Mouse (Mus musculus): ENCODE measurements around the gene Fgf3. TPM values are rescaled to one million over a fixed set of nuclear protein-coding genes. Genes with fewer than 3 reads are reported as not detected.

The Fgf3 gene
- 0.73 and 1.1 TPM in 2 replicates for polyA plus RNA-seq (2016; fragmentation: Nextera tagmentation; extraction: Ambion mirVana)

DNA sequence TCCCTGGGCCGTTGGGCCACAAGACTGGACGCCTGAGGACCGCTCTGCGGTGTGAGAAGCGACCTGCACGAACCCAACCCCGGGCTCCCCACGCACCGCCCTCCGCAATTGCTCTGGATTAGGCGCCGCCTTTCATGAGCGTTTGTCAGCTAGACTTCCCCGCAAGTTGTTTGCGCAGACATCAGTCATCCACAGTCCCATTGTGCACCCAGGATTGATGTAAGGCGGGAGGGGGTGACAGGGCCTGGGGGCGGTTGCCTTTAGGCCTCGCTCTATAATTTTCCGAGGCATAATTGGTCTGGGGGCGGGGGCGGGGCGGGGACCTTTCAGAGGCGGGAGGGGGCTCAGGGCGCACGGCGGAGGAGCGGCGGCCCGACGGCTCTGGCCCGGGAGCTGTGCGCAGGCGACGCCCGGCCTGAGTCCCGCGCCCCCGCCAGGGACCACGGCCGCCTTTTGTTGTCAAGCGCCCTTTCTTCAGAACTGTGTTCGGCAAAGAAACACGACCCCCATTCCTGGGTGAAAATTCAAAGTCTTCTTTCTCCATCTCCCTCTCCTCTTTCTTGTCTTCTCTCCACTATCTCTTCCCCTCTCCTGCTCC is at the start of gene Fgf3:
Gene Fgf3 (plus strand): TSS at position 193 of the 598 bp plus-strand sequence.
- ATAC-seq (ENCODE audit: low FRiP score, low read depth), result no peak
- H3K36me3 ChIP-seq, result no peaks in the 10 kb centered on the region
- H3K9me3 ChIP-seq, result no peaks in the 10 kb centered on the region
- H3K9ac ChIP-seq (replicated peaks), result peak within 1 kb of the TSS; percentile 32; the same call in 1 of the 2 replicates
- WGBS, result 2% methylated on average over 43 of the region's 43 CpGs
- H3K27me3 ChIP-seq, result peaks cover 98% of the 10 kb centered on the region
- H3K4me3 ChIP-seq, result peak within 1 kb of the TSS; percentile 42
- H3K4me1 ChIP-seq, result peaks cover 18% of the 10 kb centered on the region
- no peak within 1 kb of the TSS for H3K27ac ChIP-seq (replicated peaks)
- H3K4me2 ChIP-seq (replicated peaks), result peak within 1 kb of the TSS; percentile 59

DNA sequence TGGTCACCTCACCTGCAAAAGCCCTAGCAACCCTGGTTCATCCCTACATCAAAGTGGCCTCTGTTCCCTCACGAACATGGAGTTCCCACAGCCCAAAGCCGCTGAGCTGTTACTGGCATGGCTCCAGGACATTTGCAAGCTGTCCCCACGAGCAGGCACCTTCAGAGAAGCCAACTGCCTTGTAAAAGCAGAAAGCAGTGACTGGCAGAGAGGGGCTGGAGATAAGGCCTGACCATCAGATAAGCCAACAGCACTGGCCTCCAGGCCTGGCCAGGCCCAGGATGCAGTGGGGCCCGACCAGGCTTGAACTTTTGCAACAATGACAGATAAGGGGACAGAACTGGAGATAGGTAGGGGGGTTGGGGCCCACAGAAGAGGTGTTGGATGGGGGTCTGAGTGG is 49.3 kb upstream of the Fgf3 start:
- no peak for ATAC-seq (ENCODE audit: low FRiP score, low read depth)
- no peaks in the 10 kb centered on the region for H3K4me1 ChIP-seq
- WGBS, result 78% methylated on average over 4 of the region's 4 CpGs

DNA sequence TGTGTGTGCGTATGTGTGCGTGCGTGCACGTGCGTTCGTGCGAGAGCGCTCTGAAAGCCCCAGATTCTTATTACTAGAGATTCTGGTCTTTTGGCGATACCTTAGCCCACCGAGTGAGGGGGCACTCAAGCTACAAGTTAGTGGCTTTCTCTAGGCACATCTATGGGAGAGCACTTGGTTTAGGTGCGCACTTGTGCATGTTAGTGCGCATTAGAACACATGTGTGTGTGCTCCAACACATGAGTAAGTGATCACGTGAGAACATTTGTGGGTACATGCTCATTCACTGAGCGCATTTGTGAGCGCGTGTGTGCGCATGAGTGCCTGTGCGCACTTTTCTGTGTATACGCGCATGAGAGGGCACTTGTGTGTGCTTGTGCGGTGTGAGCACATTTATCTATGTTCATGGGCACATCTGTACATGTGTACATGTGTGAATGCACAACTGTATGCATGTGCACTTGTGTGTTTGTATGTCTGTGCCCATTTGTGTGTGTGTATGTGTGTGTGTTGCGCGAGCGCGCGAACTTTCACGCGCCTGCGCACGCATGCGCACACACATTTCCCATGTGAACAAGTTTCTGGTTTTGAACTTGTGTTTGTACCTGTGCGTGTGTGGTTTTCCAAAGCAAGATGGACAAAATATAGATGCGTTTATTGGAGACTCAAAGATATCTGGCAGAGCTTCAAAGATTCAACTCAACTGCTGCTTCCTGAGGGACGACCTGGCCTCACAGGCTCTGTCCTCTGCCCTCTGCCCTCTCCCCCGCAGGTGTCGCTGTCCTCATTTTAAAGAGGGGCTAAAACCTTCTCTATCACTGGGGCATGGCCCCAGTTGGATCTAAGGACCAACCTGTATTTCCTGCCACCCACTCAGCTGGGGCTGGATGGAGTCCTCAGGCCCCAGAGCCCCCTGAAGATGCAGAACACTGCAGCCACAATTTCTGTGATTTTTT is 48.0 kb upstream of the Fgf3 start:
- H3K9ac ChIP-seq (replicated peaks), result no peak overlapping the region
- no peak; the same call in 1 of the 2 replicates for ATAC-seq (ENCODE audit: low FRiP score, low read depth)
- H3K36me3 ChIP-seq, result no peaks in the 10 kb centered on the region
- H3K4me1 ChIP-seq, result no peaks in the 10 kb centered on the region
- H3K27me3 ChIP-seq, result peaks cover 21% of the 10 kb centered on the region; the same call in 1 of the 2 replicates
- no peak overlapping the region for H3K27ac ChIP-seq (replicated peaks)
- H3K4me3 ChIP-seq, result peak overlapping the region; percentile 28
- H3K4me2 ChIP-seq (replicated peaks), result peak overlapping the region; percentile 51
- no peaks in the 10 kb centered on the region for H3K9me3 ChIP-seq
- 48% methylated on average over 36 of the region's 36 CpGs for WGBS

More for the DNA sequence above, 49.3 kb upstream of the Fgf3 start:
- Histone ChIP-seq H3K4me3 (no peak overlapping the region), H3K9me3 (no peaks in the 10 kb centered on the region), H3K36me3 (no peaks in the 10 kb centered on the region), H3K27me3 (peaks cover 17% of the 10 kb centered on the region; the same call in 1 of the 2 replicates), H3K27ac (replicated peaks) (no peak overlapping the region), H3K9ac (replicated peaks) (no peak overlapping the region), H3K4me2 (replicated peaks) (no peak overlapping the region)

DNA sequence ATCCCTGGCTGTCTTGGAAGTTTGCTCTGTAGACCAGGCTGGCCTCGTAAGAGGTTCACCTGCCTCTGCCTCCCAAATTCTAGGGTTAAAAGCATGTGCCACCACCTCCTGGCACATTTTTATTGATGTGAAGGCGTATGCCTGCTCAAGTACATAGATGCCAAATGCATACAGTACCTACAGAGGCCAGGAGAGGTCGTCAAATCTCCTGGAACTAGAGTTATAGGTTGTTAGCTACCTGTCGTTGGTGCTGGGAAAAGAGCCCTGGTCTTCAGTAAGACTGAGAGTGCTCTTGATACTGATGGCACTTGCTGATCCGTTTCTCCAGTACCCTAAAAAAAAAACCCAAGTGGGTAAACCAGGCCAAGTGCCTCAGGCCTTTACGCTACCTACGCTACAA is 46.5 kb upstream of the Fgf3 start:
- Histone ChIP-seq H3K9ac (replicated peaks) (no peak overlapping the region), H3K9me3 (no peaks in the 10 kb centered on the region), H3K4me3 (no peak overlapping the region), H3K36me3 (no peaks in the 10 kb centered on the region), H3K4me1 (no peaks in the 10 kb centered on the region), H3K27ac (replicated peaks) (no peak overlapping the region), H3K4me2 (replicated peaks) (no peak overlapping the region), H3K27me3 (peaks cover 18% of the 10 kb centered on the region; the same call in 1 of the 2 replicates)
- no peak for ATAC-seq (ENCODE audit: low FRiP score, low read depth)
- WGBS, result 89% methylated on average over 7 of the region's 7 CpGs

DNA sequence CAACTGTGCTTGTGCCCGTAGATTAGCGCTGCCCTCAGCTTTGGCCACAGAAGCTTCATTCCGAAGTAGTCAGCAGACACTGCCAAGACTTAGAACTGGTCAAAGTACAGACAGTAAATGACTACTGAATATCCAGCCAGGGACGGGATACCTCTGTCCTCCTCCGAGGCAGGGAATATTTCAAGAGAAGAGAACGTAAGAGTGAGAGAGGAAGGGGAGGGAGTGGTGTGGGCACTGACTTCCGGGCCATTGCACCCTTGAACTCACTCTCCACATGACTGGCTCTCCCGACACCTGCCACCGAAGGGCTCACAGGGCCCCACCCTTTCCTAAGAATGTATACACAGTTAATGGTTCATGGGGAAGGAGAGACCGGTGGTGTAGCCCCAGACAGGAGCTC is 44.6 kb upstream of the Fgf3 start:
- H3K9ac ChIP-seq (replicated peaks), result no peak overlapping the region
- no peak overlapping the region for H3K4me2 ChIP-seq (replicated peaks)
- H3K4me1 ChIP-seq, result peaks cover 10% of the 10 kb centered on the region; the same call in 1 of the 2 replicates
- H3K36me3 ChIP-seq, result no peaks in the 10 kb centered on the region
- no peaks in the 10 kb centered on the region for H3K9me3 ChIP-seq
- 87% methylated on average over 10 of the region's 10 CpGs for WGBS
- H3K4me3 ChIP-seq, result no peak overlapping the region
- peaks cover 17% of the 10 kb centered on the region; the same call in 1 of the 2 replicates for H3K27me3 ChIP-seq
- no peak for ATAC-seq (ENCODE audit: low FRiP score, low read depth)
- no peak overlapping the region for H3K27ac ChIP-seq (replicated peaks)

DNA sequence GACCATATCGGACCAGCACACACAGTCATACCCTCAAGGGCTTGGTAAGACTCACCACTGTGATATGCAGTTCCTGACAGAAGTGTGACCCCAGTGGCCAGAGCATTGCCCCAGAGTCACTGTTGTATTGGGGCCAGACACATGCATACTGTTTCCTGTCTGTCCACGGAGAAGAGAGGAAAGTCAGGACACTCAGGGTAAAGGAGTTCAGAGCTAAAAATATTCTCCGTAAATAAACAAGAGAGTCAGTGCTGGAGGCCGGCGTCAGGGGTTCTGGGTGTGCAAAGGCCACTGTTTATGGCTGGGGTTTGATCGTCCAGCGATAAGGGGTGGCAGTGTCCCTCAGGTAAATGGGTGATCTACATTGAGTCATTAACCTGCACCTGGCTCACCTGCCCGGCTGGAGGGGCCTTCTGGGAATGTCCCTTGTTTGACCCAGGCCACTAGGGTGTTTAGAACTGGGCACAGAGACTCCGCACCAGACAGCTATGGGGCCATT is 41.9 kb upstream of the Fgf3 start:
- Histone ChIP-seq H3K9me3 (no peaks in the 10 kb centered on the region), H3K9ac (replicated peaks) (no peak overlapping the region), H3K4me3 (no peak overlapping the region), H3K4me1 (peaks cover 17% of the 10 kb centered on the region; the same call in 1 of the 2 replicates), H3K36me3 (no peaks in the 10 kb centered on the region), H3K4me2 (replicated peaks) (no peak overlapping the region), H3K27ac (replicated peaks) (no peak overlapping the region), H3K27me3 (peaks cover 17% of the 10 kb centered on the region)
- no peak for ATAC-seq (ENCODE audit: low FRiP score, low read depth)
- 83% methylated on average over 9 of the region's 9 CpGs for WGBS

DNA sequence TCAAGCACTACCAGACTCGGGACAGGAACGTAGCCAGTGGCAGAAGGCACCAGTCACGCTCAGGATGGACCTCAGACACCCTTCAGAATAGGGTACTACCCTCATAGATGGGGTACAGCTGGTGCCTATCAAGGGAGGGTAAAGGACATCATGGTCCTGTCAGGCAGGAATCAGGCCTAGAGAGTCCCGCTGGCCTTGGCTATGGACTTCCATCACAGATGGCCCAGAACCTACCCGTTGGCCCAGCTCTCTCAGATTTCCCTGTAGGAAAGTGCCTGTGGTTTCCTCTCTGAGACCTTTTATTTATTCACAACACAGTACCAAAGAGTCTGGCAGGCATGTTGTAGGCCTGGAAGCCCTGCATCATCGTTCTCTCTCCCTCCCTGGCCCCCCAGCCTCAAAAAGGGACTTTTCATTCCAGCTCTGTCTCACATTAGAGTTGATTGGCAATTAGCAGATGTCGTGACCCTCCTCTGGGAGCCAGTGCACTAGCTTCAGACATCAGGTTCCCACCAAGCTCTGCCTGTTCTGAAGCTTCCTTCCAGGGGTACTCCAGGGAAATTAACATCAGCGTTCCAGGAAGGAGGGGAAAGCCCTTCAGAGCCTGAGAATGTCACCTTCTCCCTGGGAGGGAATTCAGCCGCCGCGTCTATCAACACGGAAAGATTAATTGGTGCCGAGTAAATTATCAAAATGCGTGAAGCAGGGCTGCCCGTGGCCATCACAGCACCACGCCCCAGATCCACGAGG is 40.7 kb upstream of the Fgf3 start:
- no peak overlapping the region for H3K4me2 ChIP-seq (replicated peaks)
- H3K9ac ChIP-seq (replicated peaks), result no peak overlapping the region
- H3K27me3 ChIP-seq, result peaks cover 21% of the 10 kb centered on the region
- 69% methylated on average over 17 of the region's 17 CpGs for WGBS
- no peak for ATAC-seq (ENCODE audit: low FRiP score, low read depth)
- H3K27ac ChIP-seq (replicated peaks), result no peak overlapping the region
- no peak overlapping the region for H3K4me3 ChIP-seq
- no peaks in the 10 kb centered on the region for H3K9me3 ChIP-seq
- no peaks in the 10 kb centered on the region for H3K36me3 ChIP-seq
- H3K4me1 ChIP-seq, result peaks cover 17% of the 10 kb centered on the region; the same call in 1 of the 2 replicates

DNA sequence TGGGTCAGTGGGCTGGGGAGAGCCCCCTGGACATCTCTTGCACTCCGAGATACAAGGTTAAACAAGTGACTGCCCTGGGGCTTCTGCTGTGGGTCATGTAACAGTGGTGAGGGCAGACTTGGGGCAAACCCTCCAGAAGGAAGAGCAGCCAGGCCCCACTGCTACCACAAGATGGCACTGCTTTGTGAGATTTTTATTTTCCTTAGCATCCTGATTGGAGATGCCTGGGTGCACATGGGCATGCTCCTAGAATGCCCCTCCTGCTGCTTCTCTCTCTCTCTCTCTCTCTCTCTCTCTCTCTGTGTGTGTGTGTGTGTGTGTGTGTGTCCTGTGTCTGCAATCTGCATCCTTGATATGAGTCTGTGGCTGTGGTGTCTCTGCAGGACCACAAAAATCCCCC is 39.4 kb upstream of the Fgf3 start:
- Histone ChIP-seq H3K9me3 (no peaks in the 10 kb centered on the region), H3K4me1 (peaks cover 17% of the 10 kb centered on the region; the same call in 1 of the 2 replicates), H3K27me3 (peaks cover 21% of the 10 kb centered on the region), H3K36me3 (no peaks in the 10 kb centered on the region), H3K27ac (replicated peaks) (no peak overlapping the region), H3K4me3 (no peak overlapping the region), H3K4me2 (replicated peaks) (no peak overlapping the region), H3K9ac (replicated peaks) (no peak overlapping the region)
- no peak for ATAC-seq (ENCODE audit: low FRiP score, low read depth)
- 33% methylated on average over 1 of the region's 1 CpGs for WGBS

DNA sequence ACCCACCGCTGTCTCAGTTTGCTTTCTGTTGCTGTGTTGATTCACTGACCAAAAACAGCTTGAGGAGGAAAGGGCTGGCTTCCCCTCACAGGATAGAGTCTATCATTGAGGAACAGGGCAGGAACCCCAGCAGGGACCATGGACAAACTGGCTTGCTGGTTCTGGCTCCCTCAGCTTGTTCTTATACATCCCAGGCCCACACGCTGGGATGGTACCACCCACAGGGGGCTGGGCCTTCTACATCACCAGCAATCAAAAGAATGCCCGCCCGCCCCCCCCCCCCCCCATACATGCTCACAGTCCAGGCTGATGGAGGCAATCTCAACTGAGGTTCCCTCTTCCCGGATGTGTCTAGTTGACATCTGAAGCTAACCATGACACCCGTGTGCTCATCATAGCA is 30.8 kb upstream of the Fgf3 start:
- WGBS, result 71% methylated on average over 5 of the region's 6 CpGs
- Histone ChIP-seq H3K9ac (replicated peaks) (no peak overlapping the region), H3K36me3 (no peaks in the 10 kb centered on the region), H3K4me3 (no peak overlapping the region), H3K4me2 (replicated peaks) (no peak overlapping the region), H3K27me3 (peaks cover 7% of the 10 kb centered on the region; the same call in 1 of the 2 replicates), H3K9me3 (no peaks in the 10 kb centered on the region), H3K4me1 (no peaks in the 10 kb centered on the region), H3K27ac (replicated peaks) (no peak overlapping the region)
- no peak for ATAC-seq (ENCODE audit: low FRiP score, low read depth)

DNA sequence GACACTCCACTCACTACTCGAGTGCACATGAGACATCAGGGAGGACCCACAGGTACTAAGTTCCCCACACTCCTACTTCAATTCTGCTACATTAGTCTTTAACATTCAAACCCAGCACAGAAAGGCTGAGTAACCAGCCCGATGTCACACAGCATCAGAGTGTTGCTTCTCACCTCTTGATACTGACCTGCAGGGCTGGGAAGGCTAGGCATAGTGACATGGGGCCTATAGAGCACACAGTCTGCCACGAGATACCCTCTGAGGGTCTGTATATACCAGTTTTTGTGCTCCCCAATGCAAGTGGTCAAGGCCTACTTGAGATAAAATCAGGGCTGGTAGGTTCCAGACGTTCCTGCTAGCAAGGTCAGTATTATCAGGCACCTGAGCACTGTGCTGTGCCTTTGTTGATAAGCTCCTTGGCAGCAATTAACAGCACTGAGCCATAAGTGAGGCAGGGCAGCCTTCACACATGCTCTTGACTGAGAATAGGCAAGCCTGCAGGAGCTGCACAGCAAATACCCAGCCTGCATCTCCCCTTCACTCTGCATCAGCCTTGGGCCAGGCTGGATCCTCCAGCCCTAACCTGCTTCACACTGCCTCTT is 29.8 kb upstream of the Fgf3 start:
- no peak overlapping the region for H3K4me3 ChIP-seq
- no peaks in the 10 kb centered on the region for H3K9me3 ChIP-seq
- peaks cover 7% of the 10 kb centered on the region; the same call in 1 of the 2 replicates for H3K27me3 ChIP-seq
- H3K9ac ChIP-seq (replicated peaks), result no peak overlapping the region
- H3K4me2 ChIP-seq (replicated peaks), result no peak overlapping the region
- H3K4me1 ChIP-seq, result no peaks in the 10 kb centered on the region
- ATAC-seq (ENCODE audit: low FRiP score, low read depth), result no peak
- 77% methylated on average over 4 of the region's 4 CpGs for WGBS
- no peaks in the 10 kb centered on the region for H3K36me3 ChIP-seq
- no peak overlapping the region for H3K27ac ChIP-seq (replicated peaks)

DNA sequence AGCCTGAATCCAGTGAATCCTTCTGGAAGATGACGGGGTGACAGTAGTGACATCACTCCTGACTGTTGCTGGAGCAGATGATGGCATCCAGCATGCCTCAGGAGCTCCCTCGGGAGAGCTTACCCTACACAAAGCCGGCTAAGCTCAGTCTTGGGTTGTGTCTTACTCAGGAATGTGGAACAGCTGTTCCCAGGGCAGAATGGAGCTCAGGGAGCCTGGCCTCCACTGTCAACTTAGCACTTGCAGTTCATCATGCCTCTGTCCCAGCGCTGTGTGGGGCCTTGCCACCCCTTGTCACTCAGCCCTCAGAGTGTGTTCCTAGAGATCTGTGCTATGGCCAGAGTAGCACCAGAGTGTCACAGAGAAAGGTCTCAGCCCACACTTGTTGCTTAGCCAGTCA is 26.4 kb upstream of the Fgf3 start:
- no peak for ATAC-seq (ENCODE audit: low FRiP score, low read depth)
- no peak overlapping the region for H3K27ac ChIP-seq (replicated peaks)
- 43% methylated on average over 4 of the region's 4 CpGs for WGBS

More for the DNA sequence above, 26.4 kb upstream of the Fgf3 start:
- H3K4me1 ChIP-seq, result peaks cover 6% of the 10 kb centered on the region; the same call in 1 of the 2 replicates
- H3K4me2 ChIP-seq (replicated peaks), result no peak overlapping the region
- no peak overlapping the region for H3K4me3 ChIP-seq
- H3K36me3 ChIP-seq, result no peaks in the 10 kb centered on the region
- no peaks in the 10 kb centered on the region for H3K9me3 ChIP-seq
- 0 out of 2 replicates have a peak, but pooled peaks cover 5% of the 10 kb centered on the region for H3K27me3 ChIP-seq
- H3K9ac ChIP-seq (replicated peaks), result no peak overlapping the region

Data from midbrain, embryonic 12.5 days (tissue).